Mouse (Mus musculus): ENCODE results near the gene Slc38a9. TPM values are rescaled to one million over a fixed set of nuclear protein-coding genes. Genes with fewer than 3 reads are reported as not detected.

Gene Slc38a9
- total RNA-seq, 2 experiments from 2014 or later, result 10.2 to 26.2 TPM

DNA sequence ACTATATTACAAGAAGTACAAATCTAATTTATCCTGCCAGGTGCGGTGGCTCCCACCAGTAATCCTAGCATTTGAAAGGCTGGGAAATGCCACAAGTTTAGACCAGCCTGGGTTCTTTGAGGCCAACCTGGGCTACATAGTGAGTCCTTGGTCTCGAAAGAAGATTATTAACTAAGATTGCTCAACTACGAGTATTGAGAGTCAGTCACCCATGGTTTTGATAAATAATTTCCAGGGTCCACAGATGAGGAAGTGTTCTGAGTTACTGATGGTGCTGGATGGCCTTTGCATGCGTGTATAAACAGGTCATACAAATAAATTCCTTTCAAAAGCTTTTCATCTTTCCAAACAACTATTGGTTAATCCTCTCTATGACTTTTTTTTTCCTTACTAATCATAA lies 83.1 kb downstream of the Slc38a9 start:
- no peak for ATAC-seq (replicated peaks; ENCODE audit: poor library complexity, severe bottlenecking)

GRCm38 (mm10) chr13:112744061-112744849 lies 83.7 kb downstream of the Slc38a9 start:
- ATAC-seq (replicated peaks; ENCODE audit: poor library complexity, severe bottlenecking), result no peak

- ATAC-seq (replicated peaks; ENCODE audit: poor library complexity, severe bottlenecking), result no peak
Measured at GRCm38 (mm10) chr13:112745936-112746694, 85.6 kb downstream of the Slc38a9 start.

DNA sequence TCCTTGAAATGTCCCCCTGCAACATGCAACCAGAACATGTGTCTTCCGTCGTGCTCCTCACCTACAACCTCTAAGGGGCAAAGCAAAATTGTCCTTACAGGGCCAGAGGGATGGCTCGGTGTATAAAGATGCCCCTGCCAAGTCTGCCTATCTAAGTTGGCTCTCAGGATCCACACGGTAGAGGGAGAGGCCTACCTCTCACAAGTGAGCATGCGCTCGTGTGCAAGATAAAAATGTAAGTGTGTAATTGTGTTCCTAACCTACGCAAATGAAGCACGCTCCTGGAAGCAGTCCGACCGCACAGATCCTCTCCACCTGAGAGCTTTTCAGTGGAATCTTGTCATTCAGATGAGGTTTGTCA lies 86.1 kb downstream of the Slc38a9 start:
- no peak for ATAC-seq (replicated peaks; ENCODE audit: poor library complexity, severe bottlenecking)

- peak; percentile 66 for ATAC-seq (replicated peaks; ENCODE audit: poor library complexity, severe bottlenecking)
Measured at GRCm38 (mm10) chr13:112747808-112748430, 87.4 kb downstream of the Slc38a9 start.

GRCm38 (mm10) chr13:112748808-112749510 lies 88.4 kb downstream of the Slc38a9 start:
- ATAC-seq (replicated peaks; ENCODE audit: poor library complexity, severe bottlenecking), result no peak

- no peak for ATAC-seq (replicated peaks; ENCODE audit: poor library complexity, severe bottlenecking)
Measured at GRCm38 (mm10) chr13:112749881-112750280, 89.3 kb downstream of the Slc38a9 start.

DNA sequence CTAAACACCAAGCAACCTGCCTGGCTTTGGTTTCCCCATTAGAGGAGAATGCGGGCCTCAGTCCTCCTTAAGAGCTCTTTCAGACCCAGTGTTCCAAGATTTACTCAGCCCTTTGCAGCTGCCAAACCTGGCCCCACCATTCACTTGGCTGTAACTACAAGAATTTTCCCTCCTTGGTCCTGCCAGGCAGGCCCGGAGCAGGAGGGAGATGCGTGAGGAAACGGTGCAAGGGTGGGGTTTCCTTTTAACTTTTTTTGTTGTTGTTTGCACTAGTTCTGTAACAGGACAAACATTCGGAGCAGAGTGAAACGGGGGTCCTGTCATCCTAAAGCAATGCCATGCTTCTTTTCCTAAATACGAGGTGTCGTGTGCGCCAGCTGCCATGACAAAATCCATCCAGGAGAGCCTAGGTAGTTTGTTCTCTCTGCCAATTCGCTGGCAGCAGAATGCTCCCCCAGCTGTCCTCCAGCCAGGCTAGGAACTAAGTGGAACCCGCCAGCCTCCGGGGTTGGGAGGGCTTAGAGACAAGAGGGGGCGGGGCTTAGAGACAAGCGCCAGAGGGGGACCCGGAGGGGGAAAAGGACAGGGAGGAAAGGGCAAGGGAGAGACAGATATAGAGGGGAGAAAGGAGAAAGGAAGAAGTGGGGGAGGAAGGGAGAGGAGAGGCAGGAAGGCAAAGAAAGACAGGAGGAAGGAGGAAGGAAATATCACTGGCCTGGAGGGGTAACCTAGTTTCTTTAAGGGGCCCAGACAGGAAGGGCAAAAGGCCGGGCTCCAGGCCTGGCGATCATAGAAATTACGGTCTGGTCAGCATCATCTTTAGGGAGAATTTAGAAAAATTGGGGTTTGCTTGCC lies 91.1 kb downstream of the Slc38a9 start:
- peak; percentile 83 for ATAC-seq (replicated peaks; ENCODE audit: poor library complexity, severe bottlenecking)

GRCm38 (mm10) chr13:112752309-112752975 lies 91.9 kb downstream of the Slc38a9 start:
- ATAC-seq (replicated peaks; ENCODE audit: poor library complexity, severe bottlenecking), result peak; percentile 61

DNA sequence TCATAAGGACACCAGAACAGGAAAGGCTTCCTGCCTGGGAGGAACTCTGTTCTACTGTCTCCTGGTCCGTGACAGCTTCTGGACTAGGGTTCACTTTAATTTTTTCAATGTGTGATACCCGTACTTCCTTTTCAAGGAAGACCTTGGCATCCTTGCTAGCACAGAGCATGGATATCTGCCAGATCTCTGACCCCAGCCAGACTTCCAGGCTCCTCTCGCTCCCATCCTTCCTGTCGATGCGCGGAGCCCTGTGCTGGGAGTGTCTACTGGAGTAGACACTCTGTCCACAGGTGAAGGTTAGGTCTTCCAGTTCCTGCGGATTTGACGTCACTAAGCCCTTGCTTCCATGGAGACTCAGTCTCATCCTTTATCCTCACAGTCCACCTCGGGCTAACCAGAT lies 93.0 kb downstream of the Slc38a9 start:
- no peak for ATAC-seq (replicated peaks; ENCODE audit: poor library complexity, severe bottlenecking)

- ATAC-seq (replicated peaks; ENCODE audit: poor library complexity, severe bottlenecking), result no peak
Measured at GRCm38 (mm10) chr13:112754871-112755270, 94.3 kb downstream of the Slc38a9 start.

DNA sequence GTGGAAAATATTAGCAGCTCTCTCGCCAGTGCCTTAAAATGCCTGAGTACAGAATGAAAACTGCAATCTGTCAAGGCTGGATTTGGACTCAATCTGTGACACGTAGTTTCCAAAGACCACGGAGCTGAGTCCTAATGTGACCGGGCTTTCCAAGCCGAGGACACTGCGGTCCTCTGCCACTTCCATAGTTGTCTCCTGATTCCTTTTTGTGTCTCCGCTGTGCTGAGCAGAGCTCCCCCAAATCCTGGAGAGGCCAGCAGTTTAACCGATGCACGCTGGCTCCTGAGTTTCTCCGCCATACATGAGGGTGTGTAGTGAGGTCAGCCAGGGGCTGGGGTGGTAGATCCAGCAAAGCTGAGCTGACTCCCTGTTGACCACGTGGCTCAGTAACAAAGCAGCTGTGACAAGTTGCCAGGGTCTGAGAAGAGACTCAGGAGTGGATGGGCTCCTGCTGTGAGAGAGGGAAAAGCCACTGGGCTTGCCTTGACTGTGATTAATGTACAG lies 95.0 kb downstream of the Slc38a9 start:
- no peak for ATAC-seq (replicated peaks; ENCODE audit: poor library complexity, severe bottlenecking)

GRCm38 (mm10) chr13:112757395-112757794 lies 96.8 kb downstream of the Slc38a9 start:
- no peak for ATAC-seq (replicated peaks; ENCODE audit: poor library complexity, severe bottlenecking)

GRCm38 (mm10) chr13:112758546-112759090 lies 98.1 kb downstream of the Slc38a9 start:
- no peak for ATAC-seq (replicated peaks; ENCODE audit: poor library complexity, severe bottlenecking)

GRCm38 (mm10) chr13:112759364-112759763 lies 98.8 kb downstream of the Slc38a9 start:
- ATAC-seq (replicated peaks; ENCODE audit: poor library complexity, severe bottlenecking), result no peak

GRCm38 (mm10) chr13:112759777-112760537 lies 99.4 kb downstream of the Slc38a9 start:
- no peak for ATAC-seq (replicated peaks; ENCODE audit: poor library complexity, severe bottlenecking)

- peak; percentile 93 for ATAC-seq (replicated peaks; ENCODE audit: poor library complexity, severe bottlenecking)
Measured at GRCm38 (mm10) chr13:112760538-112760881, 100.0 kb downstream of the Slc38a9 start.

DNA sequence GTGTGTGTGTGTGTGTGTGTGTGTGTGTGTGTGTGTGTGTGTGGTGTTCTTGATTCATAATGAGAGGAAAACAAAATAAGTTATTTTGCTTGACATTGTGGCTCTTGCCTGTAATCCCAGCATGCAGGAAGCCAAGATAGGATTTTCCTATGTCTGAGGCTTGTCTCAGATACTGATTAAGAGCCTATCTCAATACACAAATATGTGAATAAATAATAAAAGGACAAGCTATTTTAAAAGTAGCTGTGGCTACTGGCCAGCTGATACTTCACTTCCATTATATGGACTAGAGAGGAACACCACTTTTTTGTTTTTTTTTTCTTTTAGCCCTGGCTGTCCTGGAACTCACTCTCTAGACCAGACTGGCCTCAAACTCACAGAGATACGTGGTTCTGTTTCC lies 101.2 kb downstream of the Slc38a9 start:
- no peak for ATAC-seq (replicated peaks; ENCODE audit: poor library complexity, severe bottlenecking)
